Mouse (Mus musculus) liver, embryonic 14.5 days (tissue): Measurements from ENCODE around the gene Palld. TPM values are rescaled to one million over a fixed set of nuclear protein-coding genes. Genes with fewer than 3 reads are reported as not detected.

Source experiments
- ATAC-seq: fragments of 200-750 bp; cut with Nextera tagmentation; 2 replicates; pipeline ENCODE4 v1.8.0; 2017; ENCODE audit warnings: moderate number of reproducible peaks, mild to moderate bottlenecking, moderate library complexity; ENCODE audit not compliant: insufficient read depth
- DNase-seq, 3 experiments: peaks; one replicate each; pipeline ENCODE4 v3.0.0-alpha.2; 2012 to 2013; ENCODE audit warnings: low read depth in 3 of 3, low spot score in 3 of 3
- H3K27ac ChIP-seq: fragments of 300-500 bp; sonication (generic); 2 replicates; pipeline ENCODE4 v1.5.1; 2014; ENCODE audit warnings: moderate library complexity, mild to moderate bottlenecking, control low read depth, inconsistent platforms
- H3K27me3 ChIP-seq: fragments of 300-500 bp; sonication (generic); 2 replicates; pipeline ENCODE4 v1.6.1; 2014; ENCODE audit warnings: mild to moderate bottlenecking, low read length, moderate library complexity; ENCODE audit not compliant: control insufficient read depth, insufficient read depth
- H3K36me3 ChIP-seq: fragments of 300-500 bp; sonication (generic); replicated peaks from 2 replicates; pipeline ENCODE4 v1.6.1; 2014; ENCODE audit warnings: low read depth; ENCODE audit not compliant: control insufficient read depth, insufficient read depth
- H3K4me1 ChIP-seq, 2 experiments: fragments of 200-500 bp in 1 of 2; fragments of 300-500 bp in 1 of 2; sonication (generic) in 1 of 2; replicated peaks; 2 replicates each; pipeline ENCODE4 v1.6.1; 2012 to 2014; ENCODE audit warnings: antibody characterized with exemption in 1 of 2, inconsistent platforms in 1 of 2, low read length in 1 of 2; ENCODE audit not compliant: control insufficient read depth in 2 of 2, insufficient read depth in 2 of 2
- H3K4me2 ChIP-seq: fragments of 300-500 bp; sonication (generic); 2 replicates; pipeline ENCODE4 v1.6.1; 2014; ENCODE audit warnings: low read depth, mild to moderate bottlenecking, control low read depth, moderate library complexity
- H3K4me3 ChIP-seq, 2 experiments: fragments of 200-500 bp in 1 of 2; fragments of 300-500 bp in 1 of 2; sonication (generic) in 1 of 2; 2 replicates each; pipeline ENCODE4 v1.5.1; 2012 to 2014; ENCODE audit warnings: low read depth in 2 of 2, low read length in 2 of 2, mild to moderate bottlenecking in 2 of 2, control low read depth in 1 of 2, inconsistent platforms in 1 of 2, moderate library complexity in 1 of 2; ENCODE audit not compliant: insufficient read depth in 1 of 2
- H3K9ac ChIP-seq: fragments of 300-500 bp; sonication (generic); replicated peaks from 2 replicates; pipeline ENCODE4 v1.6.1; 2014; ENCODE audit warnings: mild to moderate bottlenecking, control low read depth, moderate library complexity
- H3K9me3 ChIP-seq: fragments of 300-500 bp; sonication (generic); 2 replicates; pipeline ENCODE4 v1.6.1; 2016; ENCODE audit warnings: low read length, mixed read lengths; ENCODE audit not compliant: control insufficient read depth
- CTCF ChIP-seq: IDR thresholded peaks from 2 replicates; pipeline ENCODE4 v1.5.1; 2016; ENCODE audit warnings: antibody characterized with exemption, low read depth, control low read depth
- EP300 ChIP-seq: IDR thresholded peaks from 2 replicates; pipeline ENCODE4 v1.6.1; 2016; ENCODE audit warnings: antibody characterized with exemption, low read depth
- WGBS: fragments of 180-500 bp; shearing (Covaris S2); extraction: QIAGEN DNeasy Blood & Tissue Kit; methylation state at CpG from one replicate; pipeline ENCODE4 v1.1.7; 2014; ENCODE audit not compliant: insufficient replicate concordance; 5-methylcytosine and 5-hydroxymethylcytosine counted together
- polyA plus RNA-seq, 2 experiments: library from polyadenylated mRNA; depleted of rRNA in 1 of 2; stranded (reverse) in 1 of 2; unstranded in 1 of 2; fragments of >200 nt; fragmentation: Nextera tagmentation in 1 of 2; extraction: Ambion mirVana in 1 of 2; gene quantifications; 2 replicates each; pipeline versions ENCODE4 v1.2.1 to v1.2.3; 2012 to 2014

Palld gene
- polyA plus RNA-seq, 2 experiments, result 1.8 to 2.9 TPM

DNA sequence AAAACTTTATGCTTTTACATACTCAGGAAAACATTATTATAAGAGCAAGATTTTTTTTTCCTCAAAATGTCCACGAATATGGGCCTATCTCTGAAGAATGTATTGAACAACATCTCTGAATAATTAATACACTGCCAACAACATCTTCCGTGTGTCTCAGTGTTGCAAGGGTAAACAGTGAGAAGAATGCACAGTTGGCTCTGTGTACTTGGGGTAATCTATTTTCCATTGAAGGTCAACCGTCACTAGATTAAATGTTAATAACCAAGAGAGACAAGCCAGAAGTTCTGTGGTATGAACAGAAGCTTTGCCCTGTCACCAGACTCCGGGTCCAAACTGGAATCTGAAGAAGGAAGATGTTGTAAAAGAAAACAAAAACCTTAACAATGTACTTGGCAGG is 339.1 kb downstream of the Palld start:
- Histone ChIP-seq H3K4me3 (no peak overlapping the region), H3K36me3 (no peaks in the 10 kb centered on the region), H3K27me3 (no peaks in the 10 kb centered on the region), H3K4me1 (0 out of 4 replicates have a peak, but pooled peaks cover 0 to 3% of the 10 kb centered on the region in 2 experiments), H3K9me3 (no peaks in the 10 kb centered on the region), H3K4me2 (no peak overlapping the region), H3K9ac (no peak overlapping the region), H3K27ac (no peak overlapping the region)
- DNase-seq, result no peak
- no peak for ATAC-seq
- TF ChIP-seq CTCF (no peak), EP300 (no peak)
- 57% methylated on average over 4 of the region's 4 CpGs for WGBS

DNA sequence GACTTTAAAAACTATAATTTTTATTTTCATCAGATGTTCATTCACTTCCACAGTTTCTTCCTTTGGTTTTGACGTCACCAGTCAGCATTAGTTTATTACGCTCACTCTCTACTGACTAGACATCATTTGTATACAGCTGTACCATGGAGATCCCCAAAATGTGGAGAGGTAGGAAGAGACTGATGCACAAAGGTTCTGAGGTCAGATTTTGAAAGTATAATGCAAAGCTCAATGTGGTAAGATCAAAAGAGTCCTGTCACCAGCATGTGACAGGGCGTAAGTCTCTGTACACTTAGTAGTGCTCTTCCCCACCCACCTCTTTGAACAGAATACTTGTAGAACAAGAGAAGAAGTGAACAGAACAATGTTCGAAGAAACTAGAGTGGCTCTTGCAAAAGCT is 339.9 kb downstream of the Palld start:
- 64% methylated on average over 4 of the region's 4 CpGs for WGBS
- H3K4me3 ChIP-seq, result no peak overlapping the region
- no peaks in the 10 kb centered on the region for H3K9me3 ChIP-seq

DNA sequence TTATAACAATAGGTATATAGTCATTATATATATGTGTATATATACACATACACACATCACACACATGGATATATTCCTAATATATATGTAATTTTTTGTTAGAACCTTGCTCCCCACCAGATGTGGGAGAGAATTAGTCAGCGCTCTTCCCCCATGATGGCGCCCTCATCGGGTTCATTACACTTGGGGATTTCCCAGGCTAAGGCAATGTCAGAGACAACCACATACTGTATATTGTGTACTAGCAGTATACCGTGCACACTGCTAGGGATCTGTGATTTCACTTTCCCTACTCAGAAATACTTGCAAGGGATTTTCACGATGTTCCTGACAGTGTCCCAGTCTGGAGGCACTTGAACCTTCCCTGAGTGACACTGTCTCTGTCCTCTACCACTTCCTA is 341.3 kb downstream of the Palld start:
- Histone ChIP-seq H3K4me1 (0 out of 4 replicates have a peak, but pooled peaks cover 0 to 3% of the 10 kb centered on the region in 2 experiments), H3K36me3 (no peaks in the 10 kb centered on the region), H3K27ac (no peak overlapping the region), H3K4me3 (no peak overlapping the region), H3K9me3 (no peaks in the 10 kb centered on the region), H3K4me2 (no peak overlapping the region), H3K27me3 (no peaks in the 10 kb centered on the region), H3K9ac (no peak overlapping the region)
- DNase-seq, result no peak
- WGBS, result 77% methylated on average over 5 of the region's 5 CpGs
- TF ChIP-seq CTCF (no peak), EP300 (no peak)
- ATAC-seq, result no peak

More for the DNA sequence above, 339.9 kb downstream of the Palld start:
- H3K27ac ChIP-seq, result no peak overlapping the region
- H3K36me3 ChIP-seq, result no peaks in the 10 kb centered on the region
- no peak overlapping the region for H3K9ac ChIP-seq
- no peak for DNase-seq
- H3K27me3 ChIP-seq, result no peaks in the 10 kb centered on the region
- ATAC-seq, result no peak
- TF ChIP-seq CTCF (no peak), EP300 (no peak)
- H3K4me1 ChIP-seq, result 0 out of 4 replicates have a peak, but pooled peaks cover 0 to 3% of the 10 kb centered on the region in 2 experiments
- no peak overlapping the region for H3K4me2 ChIP-seq

DNA sequence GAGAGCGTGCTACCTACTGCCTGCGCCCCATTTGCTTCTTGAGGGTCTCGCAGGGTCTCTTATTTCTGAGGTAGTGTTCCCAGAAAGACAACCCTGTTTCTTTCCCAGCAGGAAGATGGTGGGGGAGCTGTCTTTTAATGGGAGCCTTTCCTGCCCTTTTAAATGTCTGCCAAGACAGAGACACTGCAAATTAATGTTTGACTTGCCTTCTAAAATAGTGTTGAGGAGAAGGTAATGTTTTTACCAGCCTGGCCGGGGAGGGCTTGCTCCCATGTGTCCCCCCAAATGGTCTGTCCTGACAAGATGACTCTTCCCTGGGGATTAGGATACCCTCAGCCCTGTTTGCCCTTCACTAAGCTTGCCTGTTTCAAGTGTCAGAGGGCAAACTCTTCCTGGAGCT is 342.5 kb downstream of the Palld start:
- H3K4me3 ChIP-seq, result no peak overlapping the region
- no peaks in the 10 kb centered on the region for H3K36me3 ChIP-seq
- H3K27me3 ChIP-seq, result no peaks in the 10 kb centered on the region
- H3K27ac ChIP-seq, result no peak overlapping the region
- H3K4me1 ChIP-seq, result 0 out of 4 replicates have a peak, but pooled peaks cover 0 to 3% of the 10 kb centered on the region in 2 experiments
- H3K9ac ChIP-seq, result no peak overlapping the region
- TF ChIP-seq CTCF, result no peak
- TF ChIP-seq EP300, result no peak
- 59% methylated on average over 4 of the region's 4 CpGs for WGBS
- no peaks in the 10 kb centered on the region for H3K9me3 ChIP-seq
- ATAC-seq (no peak), DNase-seq (no peak)
- H3K4me2 ChIP-seq, result no peak overlapping the region

DNA sequence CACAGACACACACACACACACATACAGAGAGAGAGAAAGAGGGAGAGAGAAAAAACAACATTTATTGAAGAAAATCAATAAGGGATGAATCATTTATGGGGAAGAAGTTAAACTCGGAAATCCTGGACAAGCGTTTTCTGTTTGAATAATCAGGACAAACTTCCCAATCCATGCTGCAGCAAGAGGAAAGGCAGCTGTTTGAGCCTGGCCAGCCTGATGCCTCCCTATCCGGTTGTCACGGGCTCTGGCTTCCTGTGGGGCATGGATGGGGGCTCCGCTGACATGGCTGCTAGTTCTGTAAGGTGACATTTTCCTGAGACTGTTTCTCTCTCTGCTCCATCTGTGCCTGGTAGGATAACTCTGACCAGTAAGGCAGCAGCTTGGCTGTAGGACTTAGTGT is 343.0 kb downstream of the Palld start:
- WGBS, result 46% methylated on average over 5 of the region's 5 CpGs
- no peak for ATAC-seq

More for the DNA sequence above, 343.0 kb downstream of the Palld start:
- DNase-seq, result no peak
- Histone ChIP-seq H3K36me3 (no peaks in the 10 kb centered on the region), H3K4me3 (no peak overlapping the region), H3K27me3 (no peaks in the 10 kb centered on the region), H3K4me2 (no peak overlapping the region), H3K27ac (no peak overlapping the region), H3K9ac (no peak overlapping the region), H3K9me3 (no peaks in the 10 kb centered on the region), H3K4me1 (0 out of 4 replicates have a peak, but pooled peaks cover 0 to 3% of the 10 kb centered on the region in 2 experiments)
- TF ChIP-seq EP300 (no peak), CTCF (no peak)
